Mouse (Mus musculus) myocyte (in vitro differentiated cells): ENCODE measurements around the gene Focad.

Experiments
- POLR2A ChIP-seq: IDR thresholded peaks from one replicate; pipeline ENCODE4 v1.6.1; 2011; ENCODE audit warnings: low read depth, mild to moderate bottlenecking, control low read depth, moderate library complexity; ENCODE audit not compliant: insufficient read length
- TCF12 ChIP-seq: IDR thresholded peaks from one replicate; pipeline ENCODE4 v1.6.1; 2011; ENCODE audit warnings: mild to moderate bottlenecking, control low read depth; ENCODE audit not compliant: poor library complexity, insufficient read depth, severe bottlenecking

DNA sequence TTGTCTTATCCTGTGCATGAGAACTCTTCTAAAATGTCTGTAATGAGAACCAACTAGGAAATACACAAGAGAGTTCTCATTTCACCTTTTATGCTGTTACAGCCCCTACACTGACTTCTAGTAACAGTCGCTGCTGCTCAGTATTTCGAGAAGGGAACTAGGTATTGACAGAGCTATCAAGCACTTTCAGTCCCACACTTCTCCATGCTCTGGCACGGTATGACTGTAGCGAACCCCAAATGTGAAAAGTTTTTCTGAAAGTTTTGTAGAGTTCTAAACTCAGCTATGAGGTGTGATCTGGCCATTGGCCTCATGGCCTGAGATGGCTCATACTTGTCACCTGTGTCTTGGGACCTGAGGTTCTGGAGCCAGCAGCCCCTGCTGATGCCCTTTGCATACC lies 314.9 kb downstream of the Focad start:
- TF ChIP-seq TCF12 = no peak
- TF ChIP-seq POLR2A = no peak
